Mouse (Mus musculus): ENCODE data around the gene Fam49a. TPM values are rescaled to one million over a fixed set of nuclear protein-coding genes. Genes with fewer than 3 reads are reported as not detected.

Fam49a gene
- polyA plus RNA-seq, 1 experiment from 2014 or later: 14.4 TPM

- no peak overlapping the region for H3K9ac ChIP-seq (ENCODE audit: low read length)
- H3K4me1 ChIP-seq (ENCODE audit: control insufficient read depth, insufficient read depth, low read length): peaks cover 12% of the 10 kb centered on the region
- no peak overlapping the region for H3K4me3 ChIP-seq (ENCODE audit: low read depth, low read length)
- no peak overlapping the region for H3K4me2 ChIP-seq
- ATAC-seq (ENCODE audit: low FRiP score) (no peak), DNase-seq (ENCODE audit: low spot score, missing footprints) (peak; percentile 86)
- H3K36me3 ChIP-seq (ENCODE audit: control insufficient read depth, insufficient read depth, low read length): no peaks in the 10 kb centered on the region
- H3K27me3 ChIP-seq (ENCODE audit: control insufficient read depth, insufficient read depth, low read length): no peaks in the 10 kb centered on the region
- H3K9me3 ChIP-seq (ENCODE audit: control insufficient read depth, low read length): no peaks in the 10 kb centered on the region
- H3K27ac ChIP-seq (ENCODE audit: low read depth, low read length): no peak overlapping the region; the same call in 1 of the 2 replicates
- WGBS: 85% methylated on average over 4 of the region's 4 CpGs
Measured at GRCm38 (mm10) chr12:12313919-12314318, 52.0 kb downstream of the Fam49a start.

GRCm38 (mm10) chr12:12314326-12314725, 52.4 kb downstream of the Fam49a start:
- Histone ChIP-seq H3K4me3 (ENCODE audit: low read depth, low read length) (no peak overlapping the region), H3K9ac (ENCODE audit: low read length) (peak overlapping the region; percentile 36; the same call in 1 of the 2 replicates), H3K27ac (ENCODE audit: low read depth, low read length) (peak overlapping the region; percentile 41), H3K4me2 (no peak overlapping the region), H3K9me3 (ENCODE audit: control insufficient read depth, low read length) (no peaks in the 10 kb centered on the region), H3K27me3 (ENCODE audit: control insufficient read depth, insufficient read depth, low read length) (no peaks in the 10 kb centered on the region), H3K36me3 (ENCODE audit: control insufficient read depth, insufficient read depth, low read length) (no peaks in the 10 kb centered on the region), H3K4me1 (ENCODE audit: control insufficient read depth, insufficient read depth, low read length) (peaks cover 12% of the 10 kb centered on the region)
- peak; percentile 86 for DNase-seq (ENCODE audit: low spot score, missing footprints)
- WGBS: 41% methylated on average over 8 of the region's 8 CpGs
- peak; percentile 45; the same call in 1 of the 2 replicates for ATAC-seq (ENCODE audit: low FRiP score)

GRCm38 (mm10) chr12:12315011-12315410, 53.1 kb downstream of the Fam49a start:
- WGBS: 18% methylated on average over 5 of the region's 5 CpGs

GRCm38 (mm10) chr12:12316956-12317355, 55.0 kb downstream of the Fam49a start:
- no peaks in the 10 kb centered on the region for H3K36me3 ChIP-seq (ENCODE audit: control insufficient read depth, insufficient read depth, low read length)
- no peaks in the 10 kb centered on the region for H3K9me3 ChIP-seq (ENCODE audit: control insufficient read depth, low read length)
- ATAC-seq (ENCODE audit: low FRiP score) (no peak), DNase-seq (ENCODE audit: low spot score, missing footprints) (no peak)
- no peak overlapping the region for H3K4me2 ChIP-seq
- no peaks in the 10 kb centered on the region for H3K27me3 ChIP-seq (ENCODE audit: control insufficient read depth, insufficient read depth, low read length)
- H3K4me3 ChIP-seq (ENCODE audit: low read depth, low read length): no peak overlapping the region
- no peak overlapping the region for H3K27ac ChIP-seq (ENCODE audit: low read depth, low read length)
- 36% methylated on average over 6 of the region's 6 CpGs for WGBS
- H3K9ac ChIP-seq (ENCODE audit: low read length): no peak overlapping the region
- H3K4me1 ChIP-seq (ENCODE audit: control insufficient read depth, insufficient read depth, low read length): peaks cover 12% of the 10 kb centered on the region

More at GRCm38 (mm10) chr12:12315011-12315410, 53.1 kb downstream of the Fam49a start:
- no peak overlapping the region; the same call in 1 of the 2 replicates for H3K27ac ChIP-seq (ENCODE audit: low read depth, low read length)
- no peak overlapping the region for H3K4me3 ChIP-seq (ENCODE audit: low read depth, low read length)
- no peaks in the 10 kb centered on the region for H3K27me3 ChIP-seq (ENCODE audit: control insufficient read depth, insufficient read depth, low read length)
- no peak overlapping the region for H3K4me2 ChIP-seq
- peak; percentile 84 for ATAC-seq (ENCODE audit: low FRiP score)
- peak; percentile 89 for DNase-seq (ENCODE audit: low spot score, missing footprints)
- H3K9me3 ChIP-seq (ENCODE audit: control insufficient read depth, low read length): no peaks in the 10 kb centered on the region
- H3K36me3 ChIP-seq (ENCODE audit: control insufficient read depth, insufficient read depth, low read length): no peaks in the 10 kb centered on the region
- no peak overlapping the region for H3K9ac ChIP-seq (ENCODE audit: low read length)
- H3K4me1 ChIP-seq (ENCODE audit: control insufficient read depth, insufficient read depth, low read length): peaks cover 12% of the 10 kb centered on the region

- H3K4me2 ChIP-seq: no peak overlapping the region
Measured at GRCm38 (mm10) chr12:12317606-12318005, 55.7 kb downstream of the Fam49a start.

GRCm38 (mm10) chr12:12318140-12318734, 56.3 kb downstream of the Fam49a start:
- 6% methylated on average over 6 of the region's 6 CpGs for WGBS
- no peaks in the 10 kb centered on the region for H3K36me3 ChIP-seq (ENCODE audit: control insufficient read depth, insufficient read depth, low read length)
- no peaks in the 10 kb centered on the region for H3K9me3 ChIP-seq (ENCODE audit: control insufficient read depth, low read length)
- no peak overlapping the region for H3K27ac ChIP-seq (ENCODE audit: low read depth, low read length)
- DNase-seq (ENCODE audit: low spot score, missing footprints) (peak; percentile 91), ATAC-seq (ENCODE audit: low FRiP score) (no peak)
- no peaks in the 10 kb centered on the region for H3K27me3 ChIP-seq (ENCODE audit: control insufficient read depth, insufficient read depth, low read length)
- no peak overlapping the region for H3K9ac ChIP-seq (ENCODE audit: low read length)
- no peak overlapping the region for H3K4me2 ChIP-seq
- H3K4me1 ChIP-seq (ENCODE audit: control insufficient read depth, insufficient read depth, low read length): peaks cover 12% of the 10 kb centered on the region
- no peak overlapping the region for H3K4me3 ChIP-seq (ENCODE audit: low read depth, low read length)

More at GRCm38 (mm10) chr12:12317606-12318005, 55.7 kb downstream of the Fam49a start:
- Histone ChIP-seq H3K27ac (ENCODE audit: low read depth, low read length) (no peak overlapping the region), H3K4me1 (ENCODE audit: control insufficient read depth, insufficient read depth, low read length) (peaks cover 12% of the 10 kb centered on the region), H3K4me3 (ENCODE audit: low read depth, low read length) (no peak overlapping the region), H3K9me3 (ENCODE audit: control insufficient read depth, low read length) (no peaks in the 10 kb centered on the region), H3K36me3 (ENCODE audit: control insufficient read depth, insufficient read depth, low read length) (no peaks in the 10 kb centered on the region), H3K27me3 (ENCODE audit: control insufficient read depth, insufficient read depth, low read length) (no peaks in the 10 kb centered on the region), H3K9ac (ENCODE audit: low read length) (no peak overlapping the region)
- ATAC-seq (ENCODE audit: low FRiP score) (no peak), DNase-seq (ENCODE audit: low spot score, missing footprints) (peak; percentile 80)
- 71% methylated on average over 7 of the region's 7 CpGs for WGBS

- H3K27me3 ChIP-seq (ENCODE audit: control insufficient read depth, insufficient read depth, low read length): no peaks in the 10 kb centered on the region
- no peak overlapping the region for H3K4me3 ChIP-seq (ENCODE audit: low read depth, low read length)
- ATAC-seq (ENCODE audit: low FRiP score): no peak
- no peak for DNase-seq (ENCODE audit: low spot score, missing footprints)
- H3K4me2 ChIP-seq: no peak overlapping the region
- no peaks in the 10 kb centered on the region for H3K4me1 ChIP-seq (ENCODE audit: control insufficient read depth, insufficient read depth, low read length)
- H3K9ac ChIP-seq (ENCODE audit: low read length): no peak overlapping the region
- no peaks in the 10 kb centered on the region for H3K9me3 ChIP-seq (ENCODE audit: control insufficient read depth, low read length)
- H3K36me3 ChIP-seq (ENCODE audit: control insufficient read depth, insufficient read depth, low read length): no peaks in the 10 kb centered on the region
- 93% methylated on average over 2 of the region's 2 CpGs for WGBS
- no peak overlapping the region for H3K27ac ChIP-seq (ENCODE audit: low read depth, low read length)
Measured at GRCm38 (mm10) chr12:12320693-12321092, 58.8 kb downstream of the Fam49a start.

GRCm38 (mm10) chr12:12321111-12321510, 59.2 kb downstream of the Fam49a start:
- no peaks in the 10 kb centered on the region for H3K4me1 ChIP-seq (ENCODE audit: control insufficient read depth, insufficient read depth, low read length)
- no peak overlapping the region for H3K27ac ChIP-seq (ENCODE audit: low read depth, low read length)
- 90% methylated on average over 3 of the region's 3 CpGs for WGBS
- no peak overlapping the region for H3K9ac ChIP-seq (ENCODE audit: low read length)
- no peak overlapping the region for H3K4me2 ChIP-seq
- DNase-seq (ENCODE audit: low spot score, missing footprints): no peak
- no peak overlapping the region for H3K4me3 ChIP-seq (ENCODE audit: low read depth, low read length)
- H3K9me3 ChIP-seq (ENCODE audit: control insufficient read depth, low read length): no peaks in the 10 kb centered on the region
- H3K27me3 ChIP-seq (ENCODE audit: control insufficient read depth, insufficient read depth, low read length): no peaks in the 10 kb centered on the region
- ATAC-seq (ENCODE audit: low FRiP score): no peak
- H3K36me3 ChIP-seq (ENCODE audit: control insufficient read depth, insufficient read depth, low read length): no peaks in the 10 kb centered on the region

- no peaks in the 10 kb centered on the region for H3K36me3 ChIP-seq (ENCODE audit: control insufficient read depth, insufficient read depth, low read length)
- no peaks in the 10 kb centered on the region for H3K4me1 ChIP-seq (ENCODE audit: control insufficient read depth, insufficient read depth, low read length)
- peak; percentile 53 for DNase-seq (ENCODE audit: low spot score, missing footprints)
- no peak overlapping the region for H3K4me2 ChIP-seq
- no peaks in the 10 kb centered on the region for H3K9me3 ChIP-seq (ENCODE audit: control insufficient read depth, low read length)
- 86% methylated on average over 5 of the region's 5 CpGs for WGBS
- H3K4me3 ChIP-seq (ENCODE audit: low read depth, low read length): no peak overlapping the region
- no peaks in the 10 kb centered on the region for H3K27me3 ChIP-seq (ENCODE audit: control insufficient read depth, insufficient read depth, low read length)
- no peak overlapping the region for H3K27ac ChIP-seq (ENCODE audit: low read depth, low read length)
- ATAC-seq (ENCODE audit: low FRiP score): no peak
- H3K9ac ChIP-seq (ENCODE audit: low read length): no peak overlapping the region
Measured at GRCm38 (mm10) chr12:12323084-12323483, 61.1 kb downstream of the Fam49a start.

All from midbrain, embryonic 11.5 days (tissue).